Comparison of ENCODE assay signal across 11 mouse cellular contexts in the genomic region with DNA sequence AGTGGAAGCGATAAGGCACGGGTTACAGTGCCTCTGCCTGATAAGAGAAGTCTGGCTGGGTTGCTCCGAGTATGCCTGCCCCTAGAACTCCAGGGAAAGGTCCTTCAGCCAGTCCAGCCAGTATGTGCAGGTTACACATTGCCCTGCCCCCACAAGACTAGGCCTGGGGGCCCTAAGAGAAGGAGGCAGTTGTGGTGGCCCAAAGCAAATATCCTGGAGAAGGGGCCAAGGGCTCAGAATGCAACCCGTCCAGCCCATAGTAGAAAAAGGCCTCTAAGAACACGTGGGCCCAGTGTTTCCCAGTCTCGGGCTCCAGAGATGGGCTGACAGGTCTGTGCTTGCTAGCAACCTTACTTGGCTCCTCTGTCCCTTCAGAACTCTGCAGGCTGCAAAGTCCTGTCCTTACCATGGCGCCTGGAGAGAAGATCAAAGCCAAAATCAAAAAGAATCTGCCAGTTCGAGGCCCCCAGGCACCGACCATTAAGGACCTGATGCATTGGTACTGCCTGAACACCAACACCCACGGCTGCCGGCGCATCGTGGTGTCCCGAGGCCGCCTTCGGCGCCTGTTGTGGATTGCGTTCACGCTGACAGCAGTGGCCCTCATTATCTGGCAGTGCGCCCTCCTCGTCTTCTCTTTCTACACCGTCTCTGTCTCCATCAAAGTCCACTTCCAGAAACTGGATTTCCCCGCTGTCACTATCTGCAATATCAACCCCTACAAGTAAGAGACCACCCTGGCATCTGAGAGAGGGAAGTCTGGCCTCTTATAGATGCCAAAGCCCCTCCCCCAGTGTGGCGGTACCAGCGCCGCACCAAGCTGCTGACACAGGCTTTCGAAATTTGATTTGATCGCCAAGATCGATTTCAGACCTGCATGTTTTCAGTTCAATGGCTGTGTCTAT. TPM values are rescaled to one million over a fixed set of nuclear protein-coding genes. Genes with fewer than 3 reads are reported as not detected.
DNase-seq lines count a peak whose midpoint lies in the region; ATAC-seq and TF ChIP-seq lines count a peak whose summit lies in the region.
"Had no signal": no experiment of that assay in that cellular context is flagged by ENCODE, and none has a peak within 500 bp of the region (broad histone marks: within the 10 kb centered on the region; RNA-seq: fewer than 3 reads in every experiment).

No protein-coding gene starts in this region.

- H3K36me3 ChIP-seq in limb, embryonic 15.5 days = no peaks in the 10 kb centered on the region
- H3K36me3 ChIP-seq in limb, embryonic 10.5 days = no peaks in the 10 kb centered on the region
- no peaks in the 10 kb centered on the region for H3K36me3 ChIP-seq in lung, embryonic 14.5 days (ENCODE audit: insufficient read depth)

- no peak overlapping the region for H3K9ac ChIP-seq in limb, embryonic 15.5 days
- H3K9ac ChIP-seq in lung, embryonic 14.5 days = no peak overlapping the region
- H3K9ac ChIP-seq: liver, postnatal 0 days had no signal

- peaks cover 6% of the 10 kb centered on the region; the same call in 1 of the 2 replicates for H3K4me1 ChIP-seq in limb, embryonic 15.5 days
- H3K4me1 ChIP-seq in limb, embryonic 10.5 days = peaks cover 10% of the 10 kb centered on the region; the same call in 1 of the 2 replicates
- H3K4me1 ChIP-seq in lung, embryonic 14.5 days (ENCODE audit: insufficient read depth) = no peaks in the 10 kb centered on the region

- H3K27ac ChIP-seq in limb, embryonic 15.5 days = no peak overlapping the region
- no peak overlapping the region for H3K27ac ChIP-seq in limb, embryonic 10.5 days
- no peak overlapping the region for H3K27ac ChIP-seq in lung, embryonic 14.5 days (ENCODE audit: low read depth)

- 0 out of 2 replicates have a peak overlapping the region, but pooled peaks have one; percentile 5 for H3K4me2 ChIP-seq in limb, embryonic 15.5 days
- peak overlapping the region; percentile 16; the same call in 1 of the 2 replicates for H3K4me2 ChIP-seq in lung, embryonic 14.5 days

- intact Hi-C loops in heart, postnatal 36 days (cut with DNase I) = no loop called here
- intact Hi-C loops in left cerebral cortex, postnatal 10 days (cut with DNase I) = no loop called here

- peak; percentile 79 for DNase-seq in heart, adult 11 months
- no peak for DNase-seq in heart, postnatal 36 days
- DNase-seq in limb, embryonic 10.5 days (ENCODE audit: low spot score) = no peak
- DNase-seq in lung, embryonic 14.5 days = peak; percentile 11
- DNase-seq in urinary bladder, postnatal 25 days (ENCODE audit: low spot score) = peak; percentile 24
- no peak for DNase-seq in gastrocnemius, postnatal 4 days (ENCODE audit: low spot score in 2 of 2)
- DNase-seq in left cerebral cortex, postnatal 10 days (ENCODE audit: extremely low spot score in 1 of 2, low spot score in 2 of 2) = no peak
- DNase-seq: liver, postnatal 0 days; thymus, postnatal 25 days had no signal

- ATAC-seq in limb, embryonic 15.5 days (ENCODE audit: insufficient number of reproducible peaks, low FRiP score, low TSS enrichment, low read depth) = no peak
- ATAC-seq in lung, embryonic 14.5 days (ENCODE audit: insufficient read depth) = peak; percentile 22; the same call in 1 of the 2 replicates
- ATAC-seq: liver, postnatal 0 days had no signal

- no peaks in the 10 kb centered on the region for H3K9me3 ChIP-seq in limb, embryonic 15.5 days
- no peaks in the 10 kb centered on the region for H3K9me3 ChIP-seq in limb, embryonic 10.5 days (replicated peaks)
- no peaks in the 10 kb centered on the region for H3K9me3 ChIP-seq in lung, embryonic 14.5 days (ENCODE audit: low read depth, low read length)

- TF ChIP-seq CTCF in lung, embryonic 14.5 days (IDR thresholded peaks at IDR 0.05; ENCODE audit: low read depth) = no peak

- H3K4me3 ChIP-seq in limb, embryonic 15.5 days = no peak overlapping the region
- no peak overlapping the region for H3K4me3 ChIP-seq in limb, embryonic 10.5 days
- no peak overlapping the region for H3K4me3 ChIP-seq in lung, embryonic 14.5 days (ENCODE audit: low read depth, low read length)

- H3K27me3 ChIP-seq in limb, embryonic 15.5 days = peaks cover 46% of the 10 kb centered on the region
- H3K27me3 ChIP-seq in limb, embryonic 10.5 days (ENCODE audit: low read depth, poor library complexity, severe bottlenecking) = peaks cover 58% of the 10 kb centered on the region
- H3K27me3 ChIP-seq in lung, embryonic 14.5 days (ENCODE audit: insufficient read depth, low read length) = peaks cover 9% of the 10 kb centered on the region; the same call in 1 of the 2 replicates

- 47% methylated on average over 29 of the region's 29 CpGs for WGBS in limb, embryonic 15.5 days
- WGBS in limb, embryonic 10.5 days = 62% methylated on average over 29 of the region's 29 CpGs
- 48% methylated on average over 29 of the region's 29 CpGs for WGBS in lung, embryonic 14.5 days

RNA-seq across cellular contexts. Expression of gene Scnn1g, which starts 3.5 kb away (rescaled TPM):
- total RNA-seq in heart, postnatal 36 days (2021) = not detected
- polyA plus RNA-seq in limb, embryonic 15.5 days (2015; fragmentation: Nextera tagmentation; extraction: Ambion mirVana) = 0.34 and 0.38 TPM in 2 replicates
- polyA plus RNA-seq in limb, embryonic 10.5 days (2016; fragmentation: Nextera tagmentation; extraction: Ambion mirVana) = 0.06 TPM in 1 of 2 replicates, not detected in the other
- 6.4 and 9.9 TPM in 2 replicates for polyA plus RNA-seq in lung, embryonic 14.5 days (2014; fragmentation: Nextera tagmentation; extraction: Ambion mirVana)
- not detected for total RNA-seq in gastrocnemius, postnatal 4 days (2021)
- total RNA-seq in left cerebral cortex, postnatal 10 days (2021) = under 1 TPM; 0.14 to 0.15 TPM
- polyA plus RNA-seq: heart, embryonic 14.5 days; liver, postnatal 0 days had no signal

RNA-seq across cellular contexts. Expression of gene Usp31, which starts 30.7 kb away (rescaled TPM):
- 1 to 10 TPM; 9.0 TPM for total RNA-seq in heart, postnatal 36 days (2021)
- 2.0 and 2.4 TPM in 2 replicates for polyA plus RNA-seq in limb, embryonic 15.5 days (2015; fragmentation: Nextera tagmentation; extraction: Ambion mirVana)
- 1.6 and 2.3 TPM in 2 replicates for polyA plus RNA-seq in limb, embryonic 10.5 days (2016; fragmentation: Nextera tagmentation; extraction: Ambion mirVana)
- 3.2 and 3.5 TPM in 2 replicates for polyA plus RNA-seq in lung, embryonic 14.5 days (2014; fragmentation: Nextera tagmentation; extraction: Ambion mirVana)
- total RNA-seq in gastrocnemius, postnatal 4 days (2021) = 1 to 10 TPM; 7.2 TPM
- total RNA-seq in left cerebral cortex, postnatal 10 days (2021) = 10 to 100 TPM; 45.5 to 48.1 TPM

Comparison
In these comparisons a context has a peak if more than half of its experiments do, and no peak if none do; other contexts are left out.
1. DNase-seq: peak in heart, adult 11 months (single experiment), lung, embryonic 14.5 days (single experiment) and urinary bladder, postnatal 25 days (single experiment); none in heart, postnatal 36 days (0 of 2), limb, embryonic 10.5 days (single experiment), gastrocnemius, postnatal 4 days (0 of 2) and left cerebral cortex, postnatal 10 days (0 of 2).
2. RNA of gene Usp31, which starts 30.7 kb away (total RNA-seq): 45.5 to 48.1 TPM in left cerebral cortex, postnatal 10 days; 9.0 TPM in heart, postnatal 36 days and 7.2 TPM in gastrocnemius, postnatal 4 days; every median in the first group is over 4 times any median in the second.